Mouse (Mus musculus): ENCODE data around the gene Tmem35b. TPM values are rescaled to one million over a fixed set of nuclear protein-coding genes. Genes with fewer than 3 reads are reported as not detected.

Tmem35b gene
- polyA plus RNA-seq, 1 experiment: 0.14 TPM

GRCm38 (mm10) chr4:127172614-127173013, 49.1 kb downstream of the Tmem35b start:
- Histone ChIP-seq H3ac (ENCODE audit: control insufficient read depth, insufficient read length) (no peak overlapping the region), H3K79me2 (ENCODE audit: control insufficient read depth, insufficient read depth) (no peaks in the 10 kb centered on the region), H3K27me3 (ENCODE audit: control insufficient read depth, insufficient read depth, insufficient read length) (peaks cover 21% of the 10 kb centered on the region), H3K4me2 (ENCODE audit: low read depth) (no peak overlapping the region), H3K36me3 (ENCODE audit: control insufficient read depth, insufficient read depth) (no peaks in the 10 kb centered on the region), H3K4me3 (no peak overlapping the region)
- TF ChIP-seq E2F4 (IDR thresholded peaks at IDR 0.05; ENCODE audit: insufficient read depth) (no peak), MYOD1 (IDR thresholded peaks at IDR 0.05; ENCODE audit: control insufficient read depth in 1 of 3, insufficient read length in 2 of 3, low read depth in 2 of 3) (no peak), POLR2A (IDR thresholded peaks at IDR 0.05; ENCODE audit: insufficient read length, low read depth) (no peak), MAX (IDR thresholded peaks at IDR 0.05; ENCODE audit: low read depth) (no peak), SRF (IDR thresholded peaks at IDR 0.05; ENCODE audit: control insufficient read depth, insufficient read length, low read depth) (no peak), TCF12 (IDR thresholded peaks at IDR 0.05; ENCODE audit: insufficient read depth, poor library complexity, severe bottlenecking) (no peak), REST (IDR thresholded peaks at IDR 0.05; ENCODE audit: insufficient read depth, insufficient read length) (no peak), USF1 (IDR thresholded peaks at IDR 0.05; ENCODE audit: low read depth) (no peak), MYOG (IDR thresholded peaks at IDR 0.05; ENCODE audit: control insufficient read depth in 1 of 3, insufficient read depth in 1 of 3, insufficient read length in 2 of 3, low read depth in 2 of 3) (no peak), POLR2AphosphoS2 (IDR thresholded peaks at IDR 0.05; ENCODE audit: insufficient read length, low read depth) (no peak), CEBPB (IDR thresholded peaks at IDR 0.05; ENCODE audit: insufficient read depth, poor library complexity, severe bottlenecking) (no peak), TCF3 (IDR thresholded peaks at IDR 0.05; ENCODE audit: insufficient read length, low read depth) (no peak)

- no peak overlapping the region for H3ac ChIP-seq (ENCODE audit: control insufficient read depth, insufficient read length)
- H3K27me3 ChIP-seq (ENCODE audit: control insufficient read depth, insufficient read depth, insufficient read length): peaks cover 15% of the 10 kb centered on the region
- TF ChIP-seq POLR2A (IDR thresholded peaks at IDR 0.05; ENCODE audit: insufficient read length, low read depth) (no peak), REST (IDR thresholded peaks at IDR 0.05; ENCODE audit: insufficient read depth, insufficient read length) (peak; percentile 83)
- H3K36me3 ChIP-seq (ENCODE audit: control insufficient read depth, insufficient read depth): no peaks in the 10 kb centered on the region
- H3K4me3 ChIP-seq: no peak overlapping the region
- no peaks in the 10 kb centered on the region for H3K79me2 ChIP-seq (ENCODE audit: control insufficient read depth, insufficient read depth)
- no peak overlapping the region for H3K4me2 ChIP-seq (ENCODE audit: low read depth)
Measured at GRCm38 (mm10) chr4:127173461-127173860, 50.0 kb downstream of the Tmem35b start.

GRCm38 (mm10) chr4:127174075-127174899, 50.8 kb downstream of the Tmem35b start:
- H3K27me3 ChIP-seq (ENCODE audit: control insufficient read depth, insufficient read depth, insufficient read length): peaks cover 9% of the 10 kb centered on the region
- H3K4me2 ChIP-seq (ENCODE audit: low read depth): no peak overlapping the region
- no peaks in the 10 kb centered on the region for H3K36me3 ChIP-seq (ENCODE audit: control insufficient read depth, insufficient read depth)
- no peak overlapping the region for H3ac ChIP-seq (ENCODE audit: control insufficient read depth, insufficient read length)
- H3K79me2 ChIP-seq (ENCODE audit: control insufficient read depth, insufficient read depth): no peaks in the 10 kb centered on the region
- no peak for TF ChIP-seq MYOD1 (IDR thresholded peaks at IDR 0.05; ENCODE audit: control insufficient read depth in 1 of 3, insufficient read length in 2 of 3, low read depth in 2 of 3)
- no peak for TF ChIP-seq POLR2AphosphoS2 (IDR thresholded peaks at IDR 0.05; ENCODE audit: insufficient read length, low read depth)
- TF ChIP-seq USF1 (IDR thresholded peaks at IDR 0.05; ENCODE audit: low read depth): no peak
- TF ChIP-seq MYOG (IDR thresholded peaks at IDR 0.05; ENCODE audit: control insufficient read depth in 1 of 3, insufficient read depth in 1 of 3, insufficient read length in 2 of 3, low read depth in 2 of 3): no peak
- no peak for TF ChIP-seq POLR2A (IDR thresholded peaks at IDR 0.05; ENCODE audit: insufficient read length, low read depth)
- H3K4me3 ChIP-seq: no peak overlapping the region

GRCm38 (mm10) chr4:127174900-127175278, 51.4 kb downstream of the Tmem35b start:
- no peaks in the 10 kb centered on the region for H3K79me2 ChIP-seq (ENCODE audit: control insufficient read depth, insufficient read depth)
- no peak overlapping the region for H3K4me2 ChIP-seq (ENCODE audit: low read depth)
- TF ChIP-seq TCF12 (IDR thresholded peaks at IDR 0.05; ENCODE audit: insufficient read depth, poor library complexity, severe bottlenecking) (no peak), SRF (IDR thresholded peaks at IDR 0.05; ENCODE audit: control insufficient read depth, insufficient read length, low read depth) (no peak), USF1 (IDR thresholded peaks at IDR 0.05; ENCODE audit: low read depth) (no peak), REST (IDR thresholded peaks at IDR 0.05; ENCODE audit: insufficient read depth, insufficient read length) (no peak), CEBPB (IDR thresholded peaks at IDR 0.05; ENCODE audit: insufficient read depth, poor library complexity, severe bottlenecking) (no peak), TCF3 (IDR thresholded peaks at IDR 0.05; ENCODE audit: insufficient read length, low read depth) (no peak), MAX (IDR thresholded peaks at IDR 0.05; ENCODE audit: low read depth) (no peak), MYOG (IDR thresholded peaks at IDR 0.05; ENCODE audit: control insufficient read depth in 1 of 3, insufficient read depth in 1 of 3, insufficient read length in 2 of 3, low read depth in 2 of 3) (no peak), MYOD1 (IDR thresholded peaks at IDR 0.05; ENCODE audit: control insufficient read depth in 1 of 3, insufficient read length in 2 of 3, low read depth in 2 of 3) (no peak), POLR2A (IDR thresholded peaks at IDR 0.05; ENCODE audit: insufficient read length, low read depth) (no peak), POLR2AphosphoS2 (IDR thresholded peaks at IDR 0.05; ENCODE audit: insufficient read length, low read depth) (no peak), E2F4 (IDR thresholded peaks at IDR 0.05; ENCODE audit: insufficient read depth) (no peak)
- no peak overlapping the region for H3ac ChIP-seq (ENCODE audit: control insufficient read depth, insufficient read length)
- H3K27me3 ChIP-seq (ENCODE audit: control insufficient read depth, insufficient read depth, insufficient read length): peaks cover 8% of the 10 kb centered on the region
- no peak overlapping the region for H3K4me3 ChIP-seq
- H3K36me3 ChIP-seq (ENCODE audit: control insufficient read depth, insufficient read depth): no peaks in the 10 kb centered on the region

GRCm38 (mm10) chr4:127177961-127178360, 54.5 kb downstream of the Tmem35b start:
- Histone ChIP-seq H3K79me2 (ENCODE audit: control insufficient read depth, insufficient read depth) (no peaks in the 10 kb centered on the region), H3K4me3 (no peak overlapping the region), H3K4me2 (ENCODE audit: low read depth) (no peak overlapping the region), H3ac (ENCODE audit: control insufficient read depth, insufficient read length) (no peak overlapping the region), H3K27me3 (ENCODE audit: control insufficient read depth, insufficient read depth, insufficient read length) (peaks cover 7% of the 10 kb centered on the region), H3K36me3 (ENCODE audit: control insufficient read depth, insufficient read depth) (no peaks in the 10 kb centered on the region)
- TF ChIP-seq SRF (IDR thresholded peaks at IDR 0.05; ENCODE audit: control insufficient read depth, insufficient read length, low read depth) (no peak), MYOG (IDR thresholded peaks at IDR 0.05; ENCODE audit: control insufficient read depth in 1 of 3, insufficient read depth in 1 of 3, insufficient read length in 2 of 3, low read depth in 2 of 3) (no peak), TCF3 (IDR thresholded peaks at IDR 0.05; ENCODE audit: insufficient read length, low read depth) (no peak), MYOD1 (IDR thresholded peaks at IDR 0.05; ENCODE audit: control insufficient read depth in 1 of 3, insufficient read length in 2 of 3, low read depth in 2 of 3) (no peak), POLR2A (IDR thresholded peaks at IDR 0.05; ENCODE audit: insufficient read length, low read depth) (no peak), MAX (IDR thresholded peaks at IDR 0.05; ENCODE audit: low read depth) (no peak), CEBPB (IDR thresholded peaks at IDR 0.05; ENCODE audit: insufficient read depth, poor library complexity, severe bottlenecking) (no peak), TCF12 (IDR thresholded peaks at IDR 0.05; ENCODE audit: insufficient read depth, poor library complexity, severe bottlenecking) (no peak), REST (IDR thresholded peaks at IDR 0.05; ENCODE audit: insufficient read depth, insufficient read length) (no peak), USF1 (IDR thresholded peaks at IDR 0.05; ENCODE audit: low read depth) (no peak), E2F4 (IDR thresholded peaks at IDR 0.05; ENCODE audit: insufficient read depth) (no peak)

Measured in myocyte (in vitro differentiated cells).